Mouse (Mus musculus): ENCODE data around the gene Coro1c.

The Coro1c gene

DNA sequence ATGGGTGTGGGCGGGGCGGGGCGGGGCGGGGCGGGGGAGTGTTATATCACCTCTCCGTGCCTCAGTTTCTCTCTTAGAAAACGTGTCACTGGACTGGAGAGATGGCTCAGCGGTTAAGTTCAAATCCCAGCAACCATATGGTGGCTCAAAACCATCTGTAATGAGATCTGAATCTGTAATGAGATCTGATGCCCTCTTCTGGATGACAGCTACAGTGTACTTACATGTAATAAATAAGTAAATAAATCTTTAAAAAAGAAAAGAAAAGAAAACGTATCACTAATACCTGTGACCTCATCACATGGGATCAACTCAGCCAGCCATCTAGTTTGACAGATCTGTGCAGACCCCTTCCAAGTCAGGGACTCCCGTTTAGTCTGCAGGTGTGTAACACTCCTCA is 21.0 kb upstream of the Coro1c start:
- DNase-seq (ENCODE audit: low read depth, low spot score): no peak

DNA sequence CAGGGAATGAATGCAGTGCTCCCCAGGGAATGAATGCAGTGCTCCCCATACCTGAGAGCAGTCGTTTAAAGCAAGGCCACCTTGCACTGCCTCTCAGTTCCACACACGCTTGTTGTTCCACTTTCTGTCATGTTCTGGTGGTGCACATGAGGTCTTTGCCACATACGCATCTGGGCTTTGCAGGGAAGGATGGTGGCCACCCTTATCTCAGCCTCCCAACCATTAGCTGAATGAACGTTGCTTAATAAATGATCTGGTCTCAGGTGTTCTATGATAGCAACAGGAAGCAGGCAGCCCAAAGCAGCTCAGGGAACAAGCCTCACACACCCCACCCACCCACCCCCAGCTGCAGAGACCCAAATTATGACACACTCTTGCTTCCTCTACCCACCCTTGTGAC is 16.1 kb upstream of the Coro1c start:
- no peak for DNase-seq (ENCODE audit: low read depth, low spot score)

DNA sequence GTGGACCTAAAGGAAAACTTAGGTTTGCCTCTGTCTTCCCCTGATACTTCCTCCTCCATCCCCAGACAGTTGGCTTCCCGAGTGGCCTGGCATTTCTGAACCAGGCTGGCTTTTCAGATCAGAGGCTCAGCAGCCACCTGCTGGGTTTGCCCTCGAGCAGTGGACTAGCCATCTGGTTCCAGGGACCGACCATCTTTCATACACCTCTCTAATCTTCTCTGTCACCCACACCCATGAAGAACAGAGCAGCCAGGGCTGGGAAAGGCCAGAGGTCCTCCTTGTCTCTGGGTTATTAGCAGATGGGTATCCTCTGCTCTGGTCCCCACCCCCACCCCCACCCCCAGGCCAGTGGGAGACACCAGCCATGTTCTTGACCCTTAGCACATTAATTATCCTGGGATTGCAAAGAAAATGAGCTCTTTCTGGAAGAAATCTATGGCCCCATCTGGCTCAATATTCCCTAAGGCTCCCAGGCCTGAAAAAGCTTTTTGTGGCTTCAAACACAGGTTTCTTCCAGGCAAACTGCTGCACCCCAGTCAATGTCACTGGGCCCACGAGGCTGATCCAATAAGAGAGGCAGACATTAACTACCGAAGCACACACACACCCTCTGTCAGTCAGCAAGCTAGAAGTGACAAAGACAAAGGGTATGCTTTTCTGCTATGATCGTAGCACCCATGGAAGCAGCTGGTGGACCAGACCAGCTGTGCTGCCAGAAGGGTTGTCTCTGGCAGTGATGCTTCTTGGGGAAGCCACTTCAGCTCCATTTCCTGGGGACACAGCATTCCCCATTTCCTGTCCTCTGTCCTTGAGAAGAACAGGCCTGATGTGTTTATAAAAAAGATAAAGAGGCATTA is 13.0 kb upstream of the Coro1c start:
- no peak for DNase-seq (ENCODE audit: low read depth, low spot score)

DNA sequence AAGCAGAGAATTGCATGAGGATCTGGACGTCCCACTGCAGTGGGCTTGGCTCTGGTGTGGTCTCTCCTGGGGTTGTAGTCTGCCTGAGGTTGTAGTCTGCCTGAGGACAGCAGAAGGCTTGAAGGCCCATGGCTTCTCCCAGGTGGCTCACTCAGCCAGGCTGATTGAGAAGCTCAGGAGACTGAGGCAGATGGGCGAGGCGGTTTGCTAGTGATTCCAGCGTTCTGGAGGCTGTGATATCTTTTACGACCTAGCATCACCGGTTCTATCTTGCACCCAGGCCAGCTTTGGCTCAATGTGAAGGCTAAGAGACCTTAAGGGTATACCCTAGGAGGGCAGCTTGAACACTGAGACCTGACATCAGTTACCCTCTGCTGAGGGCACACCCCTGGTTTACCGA is 10.5 kb upstream of the Coro1c start:
- DNase-seq (ENCODE audit: low read depth, low spot score): no peak

DNA sequence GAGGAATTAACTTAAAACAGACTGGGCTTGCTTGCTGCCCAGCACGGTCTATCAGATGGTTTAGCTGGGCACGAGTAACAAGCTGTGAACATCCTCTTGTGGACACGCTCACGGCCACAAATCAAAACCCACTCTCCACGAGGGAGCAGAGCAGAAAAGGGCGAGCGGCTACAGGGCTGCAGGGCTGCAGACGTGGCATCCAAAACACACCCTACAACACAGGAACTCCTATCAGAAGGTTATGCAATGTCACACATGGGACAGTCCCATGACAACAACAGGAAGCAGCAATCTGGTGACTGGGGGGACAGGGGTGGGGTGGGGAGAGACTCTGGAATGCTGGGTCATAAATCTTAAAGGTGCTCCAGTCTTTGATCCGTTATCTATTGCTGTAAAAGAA is 10.1 kb upstream of the Coro1c start:
- DNase-seq (ENCODE audit: low read depth, low spot score): no peak

DNA sequence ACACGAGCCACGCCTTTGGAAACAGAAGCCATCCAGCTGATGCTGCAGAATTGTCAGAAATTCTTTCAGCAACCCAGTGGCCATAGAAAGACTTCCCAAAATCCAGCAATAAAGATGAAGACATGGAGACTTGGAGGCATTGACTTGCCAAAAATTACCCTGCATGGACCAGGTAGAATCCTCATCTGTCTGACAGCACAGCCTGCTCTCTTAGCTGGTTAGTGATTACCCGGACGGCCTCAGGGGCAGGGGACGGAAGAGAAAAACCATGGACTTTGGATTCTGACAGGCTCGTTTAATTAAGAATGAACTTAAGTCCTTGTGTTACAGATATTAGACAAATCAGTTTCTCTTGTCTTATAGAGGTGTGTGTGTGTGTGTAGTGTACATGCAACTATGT is 2.1 kb upstream of the Coro1c start:
- DNase-seq (ENCODE audit: low read depth, low spot score): no peak

DNA sequence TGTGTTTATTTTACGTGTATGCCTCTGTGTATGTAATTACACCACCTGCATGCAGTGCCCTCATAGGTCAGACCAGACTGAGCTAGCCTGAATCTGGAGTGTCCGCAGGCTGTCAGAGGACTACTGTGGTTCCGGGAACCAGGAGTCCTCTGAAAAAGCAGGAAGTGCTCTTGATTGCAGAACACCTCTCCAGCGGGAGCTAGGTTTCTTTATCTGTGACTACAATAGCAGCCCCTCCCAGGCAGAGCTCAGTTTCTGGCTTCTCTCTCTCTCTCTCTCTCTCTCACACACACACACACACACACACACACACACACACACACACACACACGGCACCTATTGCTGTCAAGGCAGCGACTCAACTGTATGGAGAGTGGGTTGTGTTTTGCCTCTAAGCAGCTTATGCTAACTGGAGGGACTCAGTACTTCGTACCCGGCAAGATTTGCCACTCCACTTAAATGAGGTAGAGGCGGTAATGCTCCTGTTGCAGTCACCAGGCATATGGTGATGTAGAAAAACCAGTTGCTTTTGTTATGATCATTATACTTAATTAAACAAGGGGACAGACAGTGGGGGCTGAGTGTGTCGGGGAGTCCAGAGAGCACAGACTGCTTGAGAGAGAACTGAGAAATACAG is 1.6 kb upstream of the Coro1c start:
- no peak for DNase-seq (ENCODE audit: low read depth, low spot score)

DNA sequence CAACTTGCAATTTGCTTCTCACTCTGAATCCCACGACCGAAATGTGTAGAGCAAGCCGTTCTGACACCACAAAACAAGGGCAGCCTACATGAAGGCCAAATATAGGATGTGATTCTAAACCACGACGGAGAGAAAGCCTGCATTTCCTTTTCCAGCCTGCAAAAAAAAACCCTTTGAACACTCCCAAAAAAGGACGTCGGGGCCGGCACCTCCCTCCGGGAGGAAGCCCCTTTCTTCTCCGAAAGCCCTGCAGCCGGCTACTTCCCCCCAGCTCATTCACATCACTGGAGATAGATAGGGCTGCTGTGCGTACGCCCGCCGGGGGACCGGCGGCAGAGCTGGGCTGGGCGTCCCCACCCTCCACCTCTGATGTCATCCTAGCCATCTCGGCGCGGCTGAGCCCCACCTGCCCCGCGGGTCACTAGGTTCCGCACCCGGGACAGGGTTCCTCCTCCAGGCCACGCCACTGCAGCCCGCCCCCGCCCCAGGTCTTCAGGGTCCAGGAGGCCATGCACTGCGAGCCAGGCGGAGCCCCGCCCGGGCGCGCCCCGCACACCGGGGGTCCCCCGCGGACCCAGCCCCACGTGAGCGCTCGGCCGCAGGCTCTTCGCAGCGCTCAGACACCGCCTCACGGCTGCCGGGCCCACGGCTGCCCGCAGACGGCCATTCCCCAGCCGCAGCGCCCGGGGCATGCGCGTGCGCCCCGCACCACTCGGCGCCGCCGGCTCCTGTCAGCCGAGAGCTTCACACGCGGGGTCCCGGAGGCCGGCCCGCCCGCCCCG is 581 bp downstream of the Coro1c start:
- peak; percentile 88 for DNase-seq (ENCODE audit: low read depth, low spot score)

DNA sequence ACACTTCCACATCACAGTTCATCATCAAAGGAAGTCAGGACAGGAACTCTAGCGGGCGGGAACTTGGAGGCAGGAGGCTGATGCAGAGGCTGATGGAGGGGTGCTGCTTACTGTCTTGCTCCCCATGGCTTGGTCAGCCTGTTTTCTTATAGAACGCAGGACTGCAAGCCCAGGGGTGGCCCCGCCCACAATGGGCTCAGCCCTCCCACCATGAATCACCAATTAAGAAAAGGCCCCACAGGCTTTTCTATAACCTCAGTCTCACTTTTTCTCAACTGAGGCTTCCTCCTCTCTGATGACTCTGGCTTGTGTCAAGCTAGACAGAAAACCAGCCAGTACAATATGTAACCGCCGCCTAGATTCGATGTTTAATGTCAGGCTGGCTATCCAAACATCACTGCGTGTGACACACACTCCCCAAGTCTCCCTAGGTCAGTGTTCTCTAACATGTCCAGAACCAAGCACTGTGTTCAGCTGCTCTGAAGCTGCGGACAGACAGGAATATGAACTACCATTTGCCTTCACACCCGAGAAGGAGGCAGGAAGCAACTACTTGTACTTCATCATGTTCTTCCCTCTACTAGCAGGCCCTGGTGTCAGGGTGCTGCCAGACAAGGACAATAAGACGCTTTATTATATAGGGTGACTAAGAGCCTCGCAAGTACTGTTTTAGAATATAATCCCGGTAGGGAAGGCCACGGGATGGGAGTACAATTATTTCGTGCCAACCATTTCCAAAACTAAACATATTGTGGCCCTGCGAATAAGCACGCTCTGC is 1.4 kb downstream of the Coro1c start:
- DNase-seq (ENCODE audit: low read depth, low spot score): peak; percentile 65

DNA sequence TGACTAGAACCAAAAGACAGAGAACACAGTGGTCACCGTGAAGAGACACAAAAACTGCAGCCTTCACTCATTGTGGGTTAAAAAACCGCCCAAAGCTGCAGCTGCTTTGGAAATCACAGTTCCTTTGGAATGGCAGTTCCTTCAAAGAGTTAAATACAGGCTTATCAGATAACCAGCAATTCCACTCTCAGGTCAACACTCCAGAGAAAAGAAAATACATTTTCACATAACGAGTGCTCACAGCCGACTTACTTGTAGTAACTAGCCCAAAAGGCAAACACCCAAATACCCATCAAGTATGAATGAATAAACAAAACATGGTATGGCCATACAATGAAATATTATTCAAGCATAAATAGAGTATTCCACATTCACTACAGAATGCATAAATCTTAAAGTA is 3.6 kb downstream of the Coro1c start:
- no peak for DNase-seq (ENCODE audit: low read depth, low spot score)

DNA sequence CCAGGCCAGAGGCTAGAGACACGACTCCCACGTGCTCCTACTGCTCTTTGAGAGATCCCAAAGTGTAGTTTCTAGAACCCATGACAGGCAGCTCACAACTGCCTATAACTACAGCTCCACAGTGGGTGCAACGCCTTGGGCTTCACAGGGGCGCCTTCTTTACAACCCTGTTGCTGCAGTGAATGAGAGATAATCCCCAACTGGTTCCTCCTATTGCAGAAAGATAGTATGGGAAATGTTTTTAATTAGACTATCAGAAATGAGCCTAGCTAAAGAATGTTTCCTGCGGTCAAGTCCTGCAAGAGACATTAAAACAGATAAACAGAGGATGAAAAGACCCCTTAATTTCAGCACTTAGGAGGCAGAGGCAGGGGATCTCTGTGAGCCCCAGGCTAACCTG is 5.6 kb downstream of the Coro1c start:
- DNase-seq (ENCODE audit: low read depth, low spot score): no peak

DNA sequence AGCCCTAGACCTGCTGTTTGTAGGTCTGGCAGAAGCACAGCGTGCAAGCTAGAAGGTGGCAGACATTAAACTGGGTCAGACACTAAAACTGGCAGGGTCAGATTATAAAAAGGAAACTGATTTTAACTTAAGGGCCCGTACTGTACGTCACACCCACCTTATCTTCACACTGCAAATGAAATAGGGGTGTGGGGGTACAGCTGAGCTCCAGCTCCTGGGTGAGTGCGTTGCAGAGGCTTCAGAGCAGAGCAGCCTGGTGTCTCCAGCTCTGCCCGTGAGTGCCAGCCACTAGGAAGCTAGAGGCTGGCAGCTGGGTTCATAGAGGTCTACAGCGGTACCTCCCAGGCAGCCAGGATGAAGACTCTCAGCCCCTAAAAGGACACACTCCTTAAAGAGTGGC is 6.5 kb downstream of the Coro1c start:
- DNase-seq (ENCODE audit: low read depth, low spot score): no peak

DNA sequence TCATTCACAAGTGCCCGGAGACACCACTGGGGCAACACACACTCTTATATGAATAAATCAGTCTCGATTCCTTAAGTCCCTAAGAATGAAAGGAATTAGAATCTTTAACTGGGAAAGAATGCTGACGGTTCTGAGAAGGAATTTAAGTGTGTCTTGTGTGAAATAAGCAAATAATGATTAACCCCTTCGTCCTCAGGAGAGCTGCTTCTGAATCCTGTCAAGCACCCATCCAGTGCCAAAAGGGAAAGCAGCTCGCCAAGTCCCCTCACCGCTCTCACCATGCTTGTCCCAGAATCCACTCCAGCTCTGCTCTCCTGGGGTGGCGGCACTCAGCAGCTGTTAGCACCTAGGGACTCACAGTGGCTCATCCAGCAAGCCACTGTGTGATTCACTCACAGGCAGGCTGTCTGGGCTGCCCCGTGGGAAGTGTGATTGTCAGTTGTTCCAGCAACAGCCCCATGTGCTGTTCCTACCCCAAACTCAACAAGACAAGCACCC is 7.4 kb downstream of the Coro1c start:
- DNase-seq (ENCODE audit: low read depth, low spot score): no peak

DNA sequence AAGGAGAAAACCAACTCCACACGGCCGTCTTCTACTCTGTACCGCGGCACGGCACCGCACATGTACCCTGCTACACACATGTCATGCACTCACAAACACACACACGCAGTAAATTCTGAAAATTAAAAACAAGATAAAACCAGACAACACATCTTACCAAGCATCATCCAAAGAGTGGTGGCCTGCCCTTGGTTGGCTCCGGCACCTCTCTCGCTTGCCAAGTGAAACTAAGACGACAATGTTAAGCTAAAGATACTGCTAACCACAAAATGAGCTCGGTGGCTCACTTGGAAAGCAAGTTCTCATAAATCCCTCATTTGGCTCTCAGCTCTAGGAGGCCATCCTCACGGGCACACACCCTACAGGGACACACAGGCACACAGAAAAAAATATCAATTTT is 9.0 kb downstream of the Coro1c start:
- DNase-seq (ENCODE audit: low read depth, low spot score): no peak

DNA sequence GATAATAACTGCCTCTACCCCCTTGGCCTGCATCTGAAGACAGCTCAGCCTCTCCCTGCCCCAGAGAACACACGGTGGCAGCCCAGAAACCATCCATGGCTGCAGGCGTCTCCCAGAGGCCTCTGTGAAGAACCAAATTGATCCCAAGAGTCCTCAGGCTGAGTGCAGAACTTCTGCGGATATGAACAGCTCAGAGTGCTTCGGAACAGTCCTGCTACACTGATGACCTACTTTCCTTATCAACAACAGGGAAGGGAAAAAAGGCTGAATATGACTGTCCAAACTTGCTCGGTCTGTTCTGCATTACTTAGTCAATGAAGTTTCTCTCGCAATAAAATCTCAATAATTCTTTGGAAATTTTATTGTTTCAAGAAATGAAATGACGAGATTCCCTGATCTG is 16.6 kb downstream of the Coro1c start:
- no peak for DNase-seq (ENCODE audit: low read depth, low spot score)

DNA sequence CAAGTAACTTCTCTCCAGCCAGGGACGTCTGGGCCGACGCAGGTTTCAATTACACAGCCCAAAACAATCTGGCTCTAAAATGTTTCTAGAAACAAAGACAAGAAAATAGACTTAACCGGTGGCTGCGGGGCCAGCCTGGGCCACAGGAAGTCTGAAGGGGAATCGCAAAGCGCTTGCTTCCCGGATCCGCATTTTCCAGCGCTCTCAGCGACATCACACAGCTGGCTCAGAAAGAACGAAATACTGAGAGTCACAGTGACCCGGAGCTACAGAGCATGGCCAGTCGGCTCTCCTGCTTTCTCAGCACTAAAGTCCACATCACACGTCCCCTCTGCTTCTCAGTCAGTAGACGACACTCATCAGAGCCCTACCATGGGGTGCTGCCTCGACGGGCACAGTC is 17.7 kb downstream of the Coro1c start:
- DNase-seq (ENCODE audit: low read depth, low spot score): no peak

DNA sequence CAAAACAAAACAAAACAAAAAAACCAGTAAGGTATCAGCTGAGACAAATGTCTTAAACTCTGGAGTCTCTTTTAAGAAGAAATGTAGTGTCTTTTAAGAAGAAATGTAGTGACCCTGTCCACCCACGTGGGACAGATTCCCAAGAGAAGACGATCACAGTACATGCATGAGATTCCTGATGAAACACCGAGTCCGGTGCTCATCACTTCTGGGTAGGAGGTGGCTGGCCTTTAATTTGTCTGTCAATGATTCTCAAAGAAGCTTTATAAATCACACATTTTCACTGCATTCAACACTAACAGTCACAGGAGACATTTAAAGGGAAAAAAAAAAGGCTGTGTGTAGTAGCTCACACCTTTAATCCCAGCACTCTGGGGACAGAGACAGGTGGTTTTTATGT is 18.6 kb downstream of the Coro1c start:
- DNase-seq (ENCODE audit: low read depth, low spot score): no peak

DNA sequence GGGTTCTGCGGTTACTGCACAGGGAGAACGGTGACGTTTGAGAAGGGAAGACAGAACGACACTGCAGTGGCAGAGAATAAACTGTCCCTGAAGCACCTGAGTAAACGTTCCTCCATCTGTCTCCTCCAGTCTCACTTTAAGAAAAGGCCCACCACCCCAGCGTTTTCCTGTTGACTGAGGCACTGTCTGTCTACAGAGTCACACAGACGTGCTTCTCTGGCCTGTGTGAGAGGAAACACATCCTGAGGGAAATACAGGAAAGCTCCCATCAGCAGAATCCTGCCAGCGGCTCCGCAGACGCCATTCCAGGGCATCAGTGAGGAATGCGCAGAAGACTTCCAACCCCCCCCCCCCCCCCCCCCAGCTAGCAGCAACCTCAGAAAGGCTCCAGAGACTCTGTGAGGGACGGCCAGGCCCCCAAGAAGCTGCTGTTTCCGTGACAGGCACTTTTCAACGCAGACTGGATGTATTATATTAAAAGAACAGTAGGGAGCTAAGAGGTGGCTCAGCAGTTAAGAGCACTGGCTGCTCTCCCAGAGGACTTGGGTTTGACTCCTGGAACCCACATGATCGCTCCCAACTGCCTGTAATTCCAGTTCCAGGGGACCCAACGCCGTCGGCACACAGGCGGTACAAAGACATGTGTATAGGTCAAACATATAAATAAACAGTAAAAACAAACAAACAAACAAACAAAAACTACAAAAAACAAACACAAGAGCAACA is 19.2 kb downstream of the Coro1c start:
- no peak for DNase-seq (ENCODE audit: low read depth, low spot score)

DNA sequence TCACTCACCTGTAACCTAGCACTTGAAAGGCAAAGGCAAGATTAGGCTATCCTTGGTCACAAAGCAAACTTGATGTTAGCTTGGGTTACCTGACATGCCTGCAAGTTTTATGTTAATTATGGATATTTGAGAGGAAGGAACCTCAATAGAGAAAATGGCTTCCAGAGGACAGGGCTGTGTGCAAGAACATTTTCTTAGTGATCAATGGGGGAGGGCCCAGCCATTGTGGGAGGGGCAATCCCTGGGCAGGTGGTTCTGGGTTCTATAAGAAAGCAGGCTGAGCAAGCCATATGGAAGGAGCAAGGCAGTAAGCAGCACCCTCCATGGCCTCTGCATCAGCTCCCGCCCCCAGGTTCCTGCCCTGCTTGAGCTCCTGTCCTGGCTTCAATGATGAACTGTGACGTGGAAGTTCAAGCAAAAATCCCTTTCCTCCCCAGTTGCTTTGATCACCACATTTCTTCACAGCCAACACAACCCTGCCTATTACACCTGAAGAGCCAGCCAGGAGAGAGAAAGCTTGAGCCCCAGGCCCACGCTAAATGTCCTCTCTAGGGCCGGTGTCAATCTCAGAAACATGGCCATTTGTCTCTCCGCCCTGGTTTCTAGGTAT is 20.3 kb downstream of the Coro1c start:
- no peak for DNase-seq (ENCODE audit: low read depth, low spot score)

DNA sequence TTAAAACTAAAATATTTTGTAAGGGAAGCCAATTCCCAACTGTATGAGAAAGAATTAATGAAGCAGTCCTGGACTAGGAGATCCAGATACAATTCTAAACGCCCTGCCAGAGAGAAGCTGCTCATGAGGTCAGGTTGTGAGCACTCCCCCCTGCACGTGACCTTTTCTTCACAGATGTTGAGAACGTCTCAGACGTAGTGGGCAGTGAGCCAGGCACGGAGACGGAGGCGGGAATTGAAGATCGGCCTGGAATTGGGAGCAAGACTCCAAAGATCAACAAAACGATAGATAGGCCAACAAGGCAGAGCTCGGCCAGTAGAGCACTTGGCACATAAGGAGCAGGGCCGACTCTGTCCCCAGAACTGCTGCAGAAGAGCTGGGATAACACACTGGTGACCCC is 21.4 kb downstream of the Coro1c start:
- DNase-seq (ENCODE audit: low read depth, low spot score): no peak

DNA sequence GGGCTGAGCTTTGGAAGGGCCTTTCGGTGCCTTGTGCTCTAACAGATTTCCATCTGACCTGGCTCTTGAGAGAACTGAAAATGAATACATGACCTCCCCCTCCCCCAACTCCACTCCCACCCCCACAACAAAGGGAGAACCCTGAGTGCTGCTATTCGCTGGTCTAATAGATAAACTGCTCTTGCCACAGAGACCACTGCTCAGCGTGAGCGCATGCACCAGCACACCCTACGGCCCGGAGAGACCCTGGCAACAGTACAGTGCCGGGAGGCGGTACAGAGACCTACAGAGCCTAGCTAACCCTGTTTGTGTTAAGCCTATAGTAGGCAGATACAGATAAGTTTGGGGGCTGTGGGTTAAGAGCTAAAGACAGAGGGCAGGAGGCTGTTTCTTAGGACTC is 22.9 kb downstream of the Coro1c start:
- DNase-seq (ENCODE audit: low read depth, low spot score): no peak
